Mouse (Mus musculus): ENCODE measurements around the gene Tmtc1.

GRCm38 (mm10) chr6:148211897-148212680, 232.1 kb downstream of the Tmtc1 start, which contains the start of gene Ergic2:
- TF ChIP-seq EP300 (IDR thresholded peaks at IDR 0.05) (peak; percentile 85), CTCF (IDR thresholded peaks at IDR 0.05) (no peak)

All from lung, postnatal 0 days (tissue).